Mouse (Mus musculus) c-Kit-negative CD71-positive TER-119-positive erythroid progenitor cells, embryonic 14.5 days (primary cell): ENCODE measurements around the gene Gper1.

ENCODE experiments used
- DNase-seq: peaks from one replicate; pipeline ENCODE4 v3.0.0-alpha.2; 2013; ENCODE audit warnings: low read depth, low spot score

The Gper1 gene

GRCm38 (mm10) chr5:139390324-139391119 is 32.4 kb upstream of the Gper1 start:
- peak; percentile 43 for DNase-seq

- DNase-seq: no peak
Measured at GRCm38 (mm10) chr5:139391309-139391990, 31.5 kb upstream of the Gper1 start.

- no peak for DNase-seq
Measured at GRCm38 (mm10) chr5:139392219-139393196, 30.4 kb upstream of the Gper1 start.

- DNase-seq: no peak
Measured at GRCm38 (mm10) chr5:139393197-139393588, 29.8 kb upstream of the Gper1 start.

- no peak for DNase-seq
Measured at GRCm38 (mm10) chr5:139394399-139394798, 28.6 kb upstream of the Gper1 start.

GRCm38 (mm10) chr5:139395528-139395927 is 27.4 kb upstream of the Gper1 start:
- no peak for DNase-seq

GRCm38 (mm10) chr5:139397359-139397916 is 25.5 kb upstream of the Gper1 start:
- DNase-seq: no peak

GRCm38 (mm10) chr5:139397959-139398753 is 24.8 kb upstream of the Gper1 start:
- peak; percentile 81 for DNase-seq

- DNase-seq: no peak
Measured at GRCm38 (mm10) chr5:139398786-139399185, 24.2 kb upstream of the Gper1 start.

- DNase-seq: no peak
Measured at GRCm38 (mm10) chr5:139399991-139400390, 23.0 kb upstream of the Gper1 start.

GRCm38 (mm10) chr5:139402106-139402505 is 20.8 kb upstream of the Gper1 start:
- DNase-seq: no peak

GRCm38 (mm10) chr5:139403692-139404260 is 19.2 kb upstream of the Gper1 start:
- DNase-seq: no peak

GRCm38 (mm10) chr5:139404801-139405401 is 18.1 kb upstream of the Gper1 start, which contains the start of gene C130050O18Rik:
C130050O18Rik (plus strand) TSS chr5:139405280.
- DNase-seq: no peak

- no peak for DNase-seq
Measured at GRCm38 (mm10) chr5:139405478-139405877, 17.5 kb upstream of the Gper1 start.

- DNase-seq: no peak
Measured at GRCm38 (mm10) chr5:139405953-139406352, 17.0 kb upstream of the Gper1 start.

- no peak for DNase-seq
Measured at GRCm38 (mm10) chr5:139407121-139407885, 15.6 kb upstream of the Gper1 start.

- no peak for DNase-seq
Measured at GRCm38 (mm10) chr5:139408511-139408910, 14.4 kb upstream of the Gper1 start.

GRCm38 (mm10) chr5:139409412-139409811 is 13.5 kb upstream of the Gper1 start:
- DNase-seq: no peak

- DNase-seq: no peak
Measured at GRCm38 (mm10) chr5:139410056-139410455, 12.9 kb upstream of the Gper1 start.
